Mouse (Mus musculus) neural tube, embryonic 15.5 days (tissue): ENCODE data around the gene Clstn2. TPM values are rescaled to one million over a fixed set of nuclear protein-coding genes. Genes with fewer than 3 reads are reported as not detected.

Experiments
- ATAC-seq: fragments of 200-750 bp; cut with Nextera tagmentation; 2 replicates; pipeline ENCODE4 v1.8.0; 2017; ENCODE audit warnings: mild to moderate bottlenecking, moderate TSS enrichment, moderate library complexity; ENCODE audit not compliant: low FRiP score
- H3K27ac ChIP-seq: fragments of 300-500 bp; sonication (generic); replicated peaks from 2 replicates; pipeline ENCODE4 v1.5.1; 2015; ENCODE audit warnings: mild to moderate bottlenecking, inconsistent platforms
- H3K27me3 ChIP-seq: fragments of 300-500 bp; sonication (generic); replicated peaks from 2 replicates; pipeline ENCODE4 v1.6.1; 2015; ENCODE audit warnings: inconsistent platforms
- H3K36me3 ChIP-seq: fragments of 300-500 bp; sonication (generic); 2 replicates; pipeline ENCODE4 v1.6.1; 2015; ENCODE audit warnings: inconsistent platforms
- H3K4me1 ChIP-seq: fragments of 300-500 bp; sonication (generic); 2 replicates; pipeline ENCODE4 v1.6.1; 2015; ENCODE audit warnings: inconsistent platforms
- H3K4me2 ChIP-seq: fragments of 300-500 bp; sonication (generic); 2 replicates; pipeline ENCODE4 v1.6.1; 2015; ENCODE audit warnings: inconsistent platforms, mild to moderate bottlenecking, moderate library complexity
- H3K4me3 ChIP-seq: fragments of 300-500 bp; sonication (generic); replicated peaks from 2 replicates; pipeline ENCODE4 v1.5.1; 2015; ENCODE audit warnings: mild to moderate bottlenecking, inconsistent platforms
- H3K9ac ChIP-seq: fragments of 300-500 bp; sonication (generic); replicated peaks from 2 replicates; pipeline ENCODE4 v1.6.1; 2015; ENCODE audit warnings: mild to moderate bottlenecking, inconsistent platforms
- H3K9me3 ChIP-seq: fragments of 300-500 bp; sonication (generic); replicated peaks from 2 replicates; pipeline ENCODE4 v1.6.1; 2016; ENCODE audit warnings: inconsistent platforms
- WGBS: fragments of 180-500 bp; shearing (Covaris S2); methylation state at CpG from one replicate; pipeline ENCODE4 v1.1.7; 2015; ENCODE audit warnings: mixed read lengths; 5-methylcytosine and 5-hydroxymethylcytosine counted together
- polyA plus RNA-seq: library from polyadenylated mRNA; unstranded; fragments of >200 nt; fragmentation: Nextera tagmentation; extraction: Ambion mirVana; gene quantifications from 2 replicates; pipeline ENCODE4 v1.2.1, GENCODE M21; 2015

Gene Clstn2
- polyA plus RNA-seq, 1 experiment from 2014 or later: 18.8 TPM

- Histone ChIP-seq H3K27me3 (no peaks in the 10 kb centered on the region), H3K4me2 (no peak overlapping the region), H3K27ac (no peak overlapping the region), H3K36me3 (no peaks in the 10 kb centered on the region), H3K4me3 (no peak overlapping the region), H3K9ac (no peak overlapping the region), H3K4me1 (no peaks in the 10 kb centered on the region), H3K9me3 (no peaks in the 10 kb centered on the region)
- 60% methylated on average over 4 of the region's 4 CpGs for WGBS
- ATAC-seq: no peak
These were observed 113.7 kb downstream of the Clstn2 start for GRCm38 (mm10) chr9:97919326-97919725.

- H3K27ac ChIP-seq: no peak overlapping the region
- H3K27me3 ChIP-seq: no peaks in the 10 kb centered on the region
- H3K9ac ChIP-seq: no peak overlapping the region
- no peak overlapping the region for H3K4me2 ChIP-seq
- no peaks in the 10 kb centered on the region for H3K9me3 ChIP-seq
- no peak overlapping the region for H3K4me3 ChIP-seq
- H3K36me3 ChIP-seq: no peaks in the 10 kb centered on the region
- WGBS: 73% methylated on average over 3 of the region's 3 CpGs
- ATAC-seq: no peak
- H3K4me1 ChIP-seq: no peaks in the 10 kb centered on the region
These were observed 141.6 kb downstream of the Clstn2 start for GRCm38 (mm10) chr9:97891415-97891814.

GRCm38 (mm10) chr9:97883336-97883735 is 149.6 kb downstream of the Clstn2 start:
- H3K4me1 ChIP-seq: no peaks in the 10 kb centered on the region
- H3K27ac ChIP-seq: no peak overlapping the region
- no peaks in the 10 kb centered on the region for H3K9me3 ChIP-seq
- H3K4me3 ChIP-seq: no peak overlapping the region
- WGBS: 92% methylated on average over 3 of the region's 3 CpGs
- H3K4me2 ChIP-seq: no peak overlapping the region
- no peaks in the 10 kb centered on the region for H3K36me3 ChIP-seq
- H3K9ac ChIP-seq: no peak overlapping the region
- no peak for ATAC-seq
- H3K27me3 ChIP-seq: no peaks in the 10 kb centered on the region

- WGBS: 44% methylated on average over 8 of the region's 8 CpGs
- no peak overlapping the region for H3K4me3 ChIP-seq
These were observed 165.8 kb downstream of the Clstn2 start for GRCm38 (mm10) chr9:97867013-97867700.

GRCm38 (mm10) chr9:97852859-97853258 is 180.1 kb downstream of the Clstn2 start:
- H3K9ac ChIP-seq: no peak overlapping the region
- no peak overlapping the region for H3K4me2 ChIP-seq
- H3K9me3 ChIP-seq: no peaks in the 10 kb centered on the region
- peaks cover 18% of the 10 kb centered on the region for H3K4me1 ChIP-seq
- H3K4me3 ChIP-seq: no peak overlapping the region
- H3K27me3 ChIP-seq: no peaks in the 10 kb centered on the region
- H3K27ac ChIP-seq: no peak overlapping the region
- H3K36me3 ChIP-seq: no peaks in the 10 kb centered on the region
- ATAC-seq: no peak

More at GRCm38 (mm10) chr9:97867013-97867700, 165.8 kb downstream of the Clstn2 start:
- Histone ChIP-seq H3K4me1 (0 out of 2 replicates have a peak, but pooled peaks cover 2% of the 10 kb centered on the region), H3K9ac (no peak overlapping the region), H3K27ac (no peak overlapping the region), H3K27me3 (no peaks in the 10 kb centered on the region), H3K4me2 (no peak overlapping the region), H3K36me3 (no peaks in the 10 kb centered on the region), H3K9me3 (no peaks in the 10 kb centered on the region)
- ATAC-seq: no peak

GRCm38 (mm10) chr9:97847873-97848838 is 184.8 kb downstream of the Clstn2 start:
- Histone ChIP-seq H3K4me3 (no peak overlapping the region), H3K36me3 (no peaks in the 10 kb centered on the region), H3K9ac (no peak overlapping the region), H3K4me2 (no peak overlapping the region), H3K27ac (peak overlapping the region; percentile 52; the same call in 1 of the 2 replicates), H3K4me1 (peaks cover 19% of the 10 kb centered on the region), H3K27me3 (no peaks in the 10 kb centered on the region), H3K9me3 (no peaks in the 10 kb centered on the region)
- ATAC-seq: peak; percentile 70; the same call in 1 of the 2 replicates
- WGBS: 46% methylated on average over 12 of the region's 12 CpGs

GRCm38 (mm10) chr9:97842054-97842453 is 190.9 kb downstream of the Clstn2 start:
- Histone ChIP-seq H3K9me3 (no peaks in the 10 kb centered on the region), H3K36me3 (no peaks in the 10 kb centered on the region), H3K9ac (no peak overlapping the region), H3K27ac (no peak overlapping the region), H3K4me1 (no peaks in the 10 kb centered on the region), H3K27me3 (no peaks in the 10 kb centered on the region), H3K4me2 (no peak overlapping the region), H3K4me3 (no peak overlapping the region)
- no peak for ATAC-seq
- WGBS: 77% methylated on average over 7 of the region's 7 CpGs

GRCm38 (mm10) chr9:97831216-97831615 is 201.8 kb downstream of the Clstn2 start:
- Histone ChIP-seq H3K27me3 (no peaks in the 10 kb centered on the region), H3K4me2 (no peak overlapping the region)

GRCm38 (mm10) chr9:97829919-97830318 is 203.1 kb downstream of the Clstn2 start:
- WGBS: 86% methylated on average over 2 of the region's 2 CpGs
- no peak overlapping the region for H3K9ac ChIP-seq
- H3K27ac ChIP-seq: no peak overlapping the region
- H3K36me3 ChIP-seq: no peaks in the 10 kb centered on the region
- peaks cover 13% of the 10 kb centered on the region; the same call in 1 of the 2 replicates for H3K4me1 ChIP-seq
- no peaks in the 10 kb centered on the region for H3K9me3 ChIP-seq
- no peak overlapping the region for H3K4me2 ChIP-seq
- no peak for ATAC-seq
- H3K27me3 ChIP-seq: no peaks in the 10 kb centered on the region
- H3K4me3 ChIP-seq: no peak overlapping the region

More at GRCm38 (mm10) chr9:97831216-97831615, 201.8 kb downstream of the Clstn2 start:
- Histone ChIP-seq H3K9ac (no peak overlapping the region), H3K9me3 (no peaks in the 10 kb centered on the region), H3K4me1 (peaks cover 10% of the 10 kb centered on the region; the same call in 1 of the 2 replicates), H3K27ac (no peak overlapping the region), H3K36me3 (no peaks in the 10 kb centered on the region), H3K4me3 (no peak overlapping the region)
- no peak for ATAC-seq
- 85% methylated on average over 3 of the region's 3 CpGs for WGBS

- peak; percentile 71 for ATAC-seq
- Histone ChIP-seq H3K36me3 (no peaks in the 10 kb centered on the region), H3K9me3 (no peaks in the 10 kb centered on the region), H3K9ac (no peak overlapping the region), H3K4me3 (no peak overlapping the region), H3K27me3 (no peaks in the 10 kb centered on the region), H3K27ac (no peak overlapping the region), H3K4me1 (peaks cover 14% of the 10 kb centered on the region; the same call in 1 of the 2 replicates), H3K4me2 (no peak overlapping the region)
- 42% methylated on average over 10 of the region's 10 CpGs for WGBS
These were observed 205.3 kb downstream of the Clstn2 start for GRCm38 (mm10) chr9:97827689-97828088.

GRCm38 (mm10) chr9:97826077-97826947 is 206.7 kb downstream of the Clstn2 start:
- Histone ChIP-seq H3K4me1 (peaks cover 14% of the 10 kb centered on the region; the same call in 1 of the 2 replicates), H3K4me2 (no peak overlapping the region), H3K4me3 (no peak overlapping the region), H3K9ac (no peak overlapping the region), H3K27me3 (no peaks in the 10 kb centered on the region), H3K9me3 (no peaks in the 10 kb centered on the region), H3K36me3 (no peaks in the 10 kb centered on the region), H3K27ac (no peak overlapping the region)
- 66% methylated on average over 16 of the region's 16 CpGs for WGBS
- no peak for ATAC-seq
